Mouse (Mus musculus): ENCODE results near the gene Pip5k1b. TPM values are rescaled to one million over a fixed set of nuclear protein-coding genes. Genes with fewer than 3 reads are reported as not detected.

Gene Pip5k1b
- total RNA-seq, 2 experiments from 2014 or later: 0.75 to 0.84 TPM

GRCm38 (mm10) chr19:24476461-24476860 is 79.2 kb downstream of the Pip5k1b start:
- DNase-seq: no peak

- no peak for DNase-seq
Observed at GRCm38 (mm10) chr19:24475281-24475680, 80.4 kb downstream of the Pip5k1b start.

GRCm38 (mm10) chr19:24472512-24472911 is 83.2 kb downstream of the Pip5k1b start:
- no peak for DNase-seq

GRCm38 (mm10) chr19:24471538-24471937 is 84.1 kb downstream of the Pip5k1b start:
- DNase-seq: no peak

GRCm38 (mm10) chr19:24469216-24469615 is 86.5 kb downstream of the Pip5k1b start:
- DNase-seq: no peak

- DNase-seq: no peak
Observed at GRCm38 (mm10) chr19:24468616-24469015, 87.1 kb downstream of the Pip5k1b start.

- no peak for DNase-seq
Observed at GRCm38 (mm10) chr19:24463011-24463410, 92.7 kb downstream of the Pip5k1b start.

GRCm38 (mm10) chr19:24456591-24457231 is 99.0 kb downstream of the Pip5k1b start:
- no peak for DNase-seq

- DNase-seq: no peak
Observed at GRCm38 (mm10) chr19:24455249-24455960, 100.3 kb downstream of the Pip5k1b start.

GRCm38 (mm10) chr19:24454451-24454850 is 101.2 kb downstream of the Pip5k1b start:
- DNase-seq: no peak

GRCm38 (mm10) chr19:24453379-24453778 is 102.3 kb downstream of the Pip5k1b start:
- DNase-seq: no peak

GRCm38 (mm10) chr19:24452441-24452898 is 103.2 kb downstream of the Pip5k1b start:
- DNase-seq: no peak

- no peak for DNase-seq
Observed at GRCm38 (mm10) chr19:24451626-24452025, 104.0 kb downstream of the Pip5k1b start.

- DNase-seq: no peak
Observed at GRCm38 (mm10) chr19:24450740-24451139, 104.9 kb downstream of the Pip5k1b start.

GRCm38 (mm10) chr19:24444322-24444721 is 111.3 kb downstream of the Pip5k1b start:
- DNase-seq: no peak

GRCm38 (mm10) chr19:24439715-24440114 is 116.0 kb downstream of the Pip5k1b start:
- DNase-seq: no peak

GRCm38 (mm10) chr19:24434291-24434690 is 121.4 kb downstream of the Pip5k1b start:
- no peak for DNase-seq

GRCm38 (mm10) chr19:24432447-24432846 is 123.2 kb downstream of the Pip5k1b start:
- no peak for DNase-seq

GRCm38 (mm10) chr19:24431381-24431780 is 124.3 kb downstream of the Pip5k1b start:
- DNase-seq: no peak

- DNase-seq: no peak
Observed at GRCm38 (mm10) chr19:24428011-24428410, 127.7 kb downstream of the Pip5k1b start.

GRCm38 (mm10) chr19:24427258-24427657 is 128.4 kb downstream of the Pip5k1b start:
- DNase-seq: no peak

- DNase-seq: no peak
Observed at GRCm38 (mm10) chr19:24426759-24427181, 128.9 kb downstream of the Pip5k1b start.

- no peak for DNase-seq
Observed at GRCm38 (mm10) chr19:24418030-24418429, 137.6 kb downstream of the Pip5k1b start.

- DNase-seq: no peak
Observed at GRCm38 (mm10) chr19:24417659-24418004, 138.0 kb downstream of the Pip5k1b start.

Measured in gastrocnemius, postnatal 25 days (tissue).